Mouse (Mus musculus): ENCODE results near the gene Ptprcap. TPM values are rescaled to one million over a fixed set of nuclear protein-coding genes. Genes with fewer than 3 reads are reported as not detected.

Gene Ptprcap
- polyA plus RNA-seq, 1 experiment from 2014 or later = 0.68 TPM

DNA sequence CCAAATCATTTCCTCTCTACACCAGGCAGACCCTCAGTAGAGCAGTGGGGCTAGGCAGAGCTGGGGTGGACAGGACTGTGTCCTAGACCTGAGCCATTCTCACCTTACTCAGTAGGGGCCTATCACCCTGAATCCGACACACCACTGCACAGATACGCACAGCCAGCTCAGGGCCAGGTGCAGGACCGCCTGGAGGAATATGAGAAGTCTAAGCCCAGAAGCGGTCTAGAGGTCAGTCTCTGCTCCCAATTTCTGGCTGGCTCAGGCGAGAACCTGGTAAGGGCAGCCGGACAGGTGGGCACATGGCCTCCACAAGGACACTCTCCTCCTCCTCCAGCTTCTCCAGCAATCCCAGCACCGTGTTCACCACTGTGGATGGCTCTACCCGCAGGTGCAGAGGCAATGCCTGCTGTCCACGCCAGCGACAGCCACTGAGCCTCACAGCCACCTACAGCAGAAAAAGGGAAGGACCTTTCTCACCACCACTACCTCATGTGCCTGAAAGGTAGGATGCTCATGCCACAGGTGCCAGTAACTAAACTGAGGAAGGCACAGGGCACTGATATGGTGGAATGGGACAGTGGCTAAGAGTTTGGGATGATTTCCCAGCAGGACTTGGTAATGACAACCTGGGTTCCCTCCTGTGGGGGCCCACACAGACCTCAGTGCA lies 17.5 kb downstream of the Ptprcap start:
- ATAC-seq (ENCODE audit: low FRiP score) (no peak), DNase-seq (ENCODE audit: low spot score) (no peak)
- Histone ChIP-seq H3K36me3 (replicated peaks; ENCODE audit: control insufficient read depth, insufficient read depth) (no peaks in the 10 kb centered on the region), H3K4me1 (replicated peaks; ENCODE audit: control insufficient read depth, insufficient read depth, low read length) (peaks cover 6% of the 10 kb centered on the region), H3K4me3 (replicated peaks; ENCODE audit: low read length) (no peak overlapping the region), H3K27me3 (ENCODE audit: control insufficient read depth, insufficient read depth, low read length) (no peaks in the 10 kb centered on the region; the same call in 1 of the 2 replicates), H3K27ac (no peak overlapping the region), H3K4me2 (replicated peaks) (no peak overlapping the region), H3K9ac (no peak overlapping the region), H3K9me3 (ENCODE audit: control insufficient read depth, low read length) (no peaks in the 10 kb centered on the region)
- WGBS = 94% methylated on average over 10 of the region's 10 CpGs

- Histone ChIP-seq H3K9me3 (ENCODE audit: control insufficient read depth, low read length) (no peaks in the 10 kb centered on the region), H3K27me3 (ENCODE audit: control insufficient read depth, insufficient read depth, low read length) (no peaks in the 10 kb centered on the region; the same call in 1 of the 2 replicates), H3K36me3 (replicated peaks; ENCODE audit: control insufficient read depth, insufficient read depth) (no peaks in the 10 kb centered on the region), H3K9ac (no peak overlapping the region), H3K4me1 (replicated peaks; ENCODE audit: control insufficient read depth, insufficient read depth, low read length) (peaks cover 6% of the 10 kb centered on the region), H3K4me2 (replicated peaks) (no peak overlapping the region), H3K4me3 (replicated peaks; ENCODE audit: low read length) (no peak overlapping the region), H3K27ac (no peak overlapping the region)
- no peak for DNase-seq (ENCODE audit: low spot score)
- ATAC-seq (ENCODE audit: low FRiP score) = no peak
- 68% methylated on average over 13 of the region's 13 CpGs for WGBS
Observed at GRCm38 (mm10) chr19:4171393-4172290, 18.2 kb downstream of the Ptprcap start.

DNA sequence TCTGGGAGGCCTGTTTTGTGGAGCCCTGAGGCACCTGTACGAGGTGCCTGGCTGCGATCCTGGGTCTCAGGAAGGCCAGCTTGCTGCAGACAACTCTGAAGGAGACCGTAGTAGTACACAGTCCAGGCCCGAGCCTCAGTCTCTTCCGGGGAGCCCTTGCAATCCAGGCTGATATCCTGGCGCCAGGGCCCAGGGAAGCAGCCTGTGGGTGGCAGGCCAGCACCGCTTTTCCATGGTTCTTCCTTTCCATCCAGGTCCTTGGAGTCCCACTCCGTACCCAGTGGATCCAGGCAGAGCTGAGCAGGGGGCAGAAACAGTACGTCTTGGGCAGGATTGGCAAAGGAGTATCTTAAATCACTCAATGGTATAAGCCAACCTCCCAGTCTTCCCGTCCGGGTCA lies 19.5 kb downstream of the Ptprcap start:
- H3K27ac ChIP-seq = no peak overlapping the region
- no peak overlapping the region for H3K9ac ChIP-seq
- no peaks in the 10 kb centered on the region for H3K9me3 ChIP-seq (ENCODE audit: control insufficient read depth, low read length)
- DNase-seq (ENCODE audit: low spot score) (no peak), ATAC-seq (ENCODE audit: low FRiP score) (no peak)
- 61% methylated on average over 11 of the region's 11 CpGs for WGBS
- H3K36me3 ChIP-seq (replicated peaks; ENCODE audit: control insufficient read depth, insufficient read depth) = no peaks in the 10 kb centered on the region
- H3K4me1 ChIP-seq (replicated peaks; ENCODE audit: control insufficient read depth, insufficient read depth, low read length) = peaks cover 6% of the 10 kb centered on the region
- H3K4me2 ChIP-seq (replicated peaks) = no peak overlapping the region
- H3K27me3 ChIP-seq (ENCODE audit: control insufficient read depth, insufficient read depth, low read length) = no peaks in the 10 kb centered on the region; the same call in 1 of the 2 replicates
- H3K4me3 ChIP-seq (replicated peaks; ENCODE audit: low read length) = no peak overlapping the region

GRCm38 (mm10) chr19:4175368-4175947 lies 22.1 kb downstream of the Ptprcap start, which contains the start of gene Carns1:
Carns1 (minus strand) TSS chr19:4175479.
- 3% methylated on average over 10 of the region's 11 CpGs for WGBS
- DNase-seq (ENCODE audit: low spot score) (no peak), ATAC-seq (ENCODE audit: low FRiP score) (0 out of 2 replicates have a peak, but pooled peaks have one; percentile 42)
- H3K27ac ChIP-seq = no peak within 1 kb of the TSS
- H3K4me1 ChIP-seq (replicated peaks; ENCODE audit: control insufficient read depth, insufficient read depth, low read length) = no peaks in the 10 kb centered on the region; the same call in 1 of the 2 replicates
- no peaks in the 10 kb centered on the region for H3K9me3 ChIP-seq (ENCODE audit: control insufficient read depth, low read length)
- H3K36me3 ChIP-seq (replicated peaks; ENCODE audit: control insufficient read depth, insufficient read depth) = no peaks in the 10 kb centered on the region
- peak within 1 kb of the TSS; percentile 36 for H3K4me2 ChIP-seq (replicated peaks)
- 0 out of 2 replicates have a peak within 1 kb of the TSS, but pooled peaks have one; percentile 26 for H3K9ac ChIP-seq
- H3K27me3 ChIP-seq (ENCODE audit: control insufficient read depth, insufficient read depth, low read length) = no peaks in the 10 kb centered on the region; the same call in 1 of the 2 replicates
- no peak within 1 kb of the TSS for H3K4me3 ChIP-seq (replicated peaks; ENCODE audit: low read length)

DNA sequence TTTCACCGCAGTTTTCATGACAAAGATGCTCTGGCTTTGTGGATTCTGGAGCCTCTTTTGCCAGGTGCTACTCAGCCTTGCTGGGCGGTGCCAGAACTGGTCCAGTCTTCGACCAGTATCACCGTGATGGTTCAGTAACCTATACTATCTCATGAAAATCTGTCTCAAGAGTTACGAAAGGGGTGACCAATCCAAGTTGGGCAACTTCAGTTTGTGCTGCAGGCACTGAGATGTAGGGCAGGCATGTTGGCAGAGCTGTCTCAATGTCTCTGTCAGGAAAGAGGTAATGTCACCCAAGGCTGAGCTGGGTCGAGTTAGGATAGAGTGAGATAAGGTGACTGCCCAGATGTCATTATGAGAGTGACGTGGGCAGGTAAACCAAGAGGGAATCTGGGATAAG lies 27.0 kb downstream of the Ptprcap start:
- no peak for ATAC-seq (ENCODE audit: low FRiP score)
- DNase-seq (ENCODE audit: low spot score) = no peak
- peaks cover 7% of the 10 kb centered on the region; the same call in 1 of the 2 replicates for H3K4me1 ChIP-seq (replicated peaks; ENCODE audit: control insufficient read depth, insufficient read depth, low read length)
- H3K9me3 ChIP-seq (ENCODE audit: control insufficient read depth, low read length) = no peaks in the 10 kb centered on the region
- no peak overlapping the region for H3K4me2 ChIP-seq (replicated peaks)
- no peak overlapping the region for H3K4me3 ChIP-seq (replicated peaks; ENCODE audit: low read length)
- H3K9ac ChIP-seq = no peak overlapping the region
- 87% methylated on average over 7 of the region's 7 CpGs for WGBS
- H3K36me3 ChIP-seq (replicated peaks; ENCODE audit: control insufficient read depth, insufficient read depth) = no peaks in the 10 kb centered on the region
- no peak overlapping the region for H3K27ac ChIP-seq
- no peaks in the 10 kb centered on the region; the same call in 1 of the 2 replicates for H3K27me3 ChIP-seq (ENCODE audit: control insufficient read depth, insufficient read depth, low read length)

DNA sequence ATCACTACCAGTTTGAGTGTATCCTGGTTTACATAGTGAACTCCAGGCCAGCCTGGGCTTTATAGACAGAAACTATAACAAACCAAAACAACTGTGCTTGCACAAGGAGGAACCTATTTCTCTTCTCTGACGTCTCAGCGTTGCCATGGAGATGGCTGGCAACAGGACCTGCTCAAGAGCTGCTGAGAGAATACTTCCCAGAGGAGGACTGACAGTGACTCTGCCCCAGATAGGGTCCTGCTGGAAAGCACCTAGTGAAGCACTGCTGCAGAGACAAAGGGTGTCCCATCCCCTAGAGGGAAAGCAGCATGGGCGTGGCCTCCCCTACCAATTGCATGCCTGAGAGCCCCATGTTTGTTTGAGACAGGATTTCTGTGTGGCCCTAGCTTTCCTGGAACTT lies 28.5 kb downstream of the Ptprcap start:
- Histone ChIP-seq H3K36me3 (replicated peaks; ENCODE audit: control insufficient read depth, insufficient read depth) (no peaks in the 10 kb centered on the region), H3K4me1 (replicated peaks; ENCODE audit: control insufficient read depth, insufficient read depth, low read length) (peaks cover 7% of the 10 kb centered on the region; the same call in 1 of the 2 replicates), H3K4me2 (replicated peaks) (no peak overlapping the region), H3K4me3 (replicated peaks; ENCODE audit: low read length) (no peak overlapping the region), H3K9ac (no peak overlapping the region), H3K27ac (no peak overlapping the region), H3K27me3 (ENCODE audit: control insufficient read depth, insufficient read depth, low read length) (no peaks in the 10 kb centered on the region), H3K9me3 (ENCODE audit: control insufficient read depth, low read length) (no peaks in the 10 kb centered on the region)
- DNase-seq (ENCODE audit: low spot score) = peak; percentile 57
- WGBS = 49% methylated on average over 3 of the region's 3 CpGs
- ATAC-seq (ENCODE audit: low FRiP score) = 0 out of 2 replicates have a peak, but pooled peaks have one; percentile 51

DNA sequence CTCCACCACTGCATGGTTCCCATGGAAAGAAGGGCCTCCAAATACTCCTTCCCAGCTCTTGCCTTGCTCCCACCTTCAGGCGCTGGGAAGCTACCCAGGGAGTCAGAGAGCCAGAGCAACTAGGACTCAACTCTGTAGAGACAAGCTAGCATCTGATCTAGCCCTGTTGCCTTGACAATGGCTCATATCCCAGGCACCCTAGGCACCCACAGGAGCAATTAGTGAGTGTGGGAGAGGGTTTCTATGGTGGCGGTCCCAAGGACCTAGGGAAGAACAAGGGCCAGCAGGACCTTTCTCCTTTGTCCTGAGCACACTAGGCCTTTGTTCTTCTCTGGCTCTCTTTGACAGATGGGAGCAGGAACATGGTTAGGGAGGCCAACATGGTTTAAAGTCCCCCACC lies 30.3 kb downstream of the Ptprcap start:
- Histone ChIP-seq H3K9me3 (ENCODE audit: control insufficient read depth, low read length) (no peaks in the 10 kb centered on the region), H3K27ac (no peak overlapping the region), H3K4me3 (replicated peaks; ENCODE audit: low read length) (no peak overlapping the region), H3K36me3 (replicated peaks; ENCODE audit: control insufficient read depth, insufficient read depth) (no peaks in the 10 kb centered on the region), H3K4me2 (replicated peaks) (no peak overlapping the region), H3K9ac (no peak overlapping the region), H3K4me1 (replicated peaks; ENCODE audit: control insufficient read depth, insufficient read depth, low read length) (peaks cover 7% of the 10 kb centered on the region; the same call in 1 of the 2 replicates), H3K27me3 (ENCODE audit: control insufficient read depth, insufficient read depth, low read length) (no peaks in the 10 kb centered on the region)
- 55% methylated on average over 2 of the region's 2 CpGs for WGBS
- no peak for DNase-seq (ENCODE audit: low spot score)
- ATAC-seq (ENCODE audit: low FRiP score) = no peak

- Histone ChIP-seq H3K4me2 (replicated peaks) (no peak overlapping the region), H3K27ac (peak overlapping the region; percentile 26; the same call in 1 of the 2 replicates), H3K27me3 (ENCODE audit: control insufficient read depth, insufficient read depth, low read length) (no peaks in the 10 kb centered on the region), H3K36me3 (replicated peaks; ENCODE audit: control insufficient read depth, insufficient read depth) (no peaks in the 10 kb centered on the region), H3K9me3 (ENCODE audit: control insufficient read depth, low read length) (no peaks in the 10 kb centered on the region), H3K9ac (no peak overlapping the region), H3K4me1 (replicated peaks; ENCODE audit: control insufficient read depth, insufficient read depth, low read length) (peaks cover 7% of the 10 kb centered on the region; the same call in 1 of the 2 replicates), H3K4me3 (replicated peaks; ENCODE audit: low read length) (no peak overlapping the region)
- 60% methylated on average over 15 of the region's 15 CpGs for WGBS
- ATAC-seq (ENCODE audit: low FRiP score) (no peak), DNase-seq (ENCODE audit: low spot score) (no peak)
Observed at GRCm38 (mm10) chr19:4184976-4185975, 31.9 kb downstream of the Ptprcap start.

Measured in hindbrain, embryonic 14.5 days (tissue).